Mouse (Mus musculus) midbrain, embryonic 15.5 days (tissue): ENCODE data around the gene Abl2. TPM values are rescaled to one million over a fixed set of nuclear protein-coding genes. Genes with fewer than 3 reads are reported as not detected.
"Not testable (repeated sequence)": the region's sequence is repeated elsewhere in the genome, so short reads cannot be mapped to it uniquely, and the experiment has no call there.

ENCODE experiments used
- ATAC-seq: fragments of 200-750 bp; cut with Nextera tagmentation; replicated peaks from 2 replicates; pipeline ENCODE4 v1.8.0; 2017; ENCODE audit warnings: moderate TSS enrichment
- H3K27ac ChIP-seq: fragments of 300-500 bp; sonication (generic); 2 replicates; pipeline ENCODE4 v1.5.1; 2015; ENCODE audit warnings: mild to moderate bottlenecking, inconsistent platforms
- H3K27me3 ChIP-seq: fragments of 300-500 bp; sonication (generic); replicated peaks from 2 replicates; pipeline ENCODE4 v1.6.1; 2015; ENCODE audit warnings: inconsistent platforms
- H3K36me3 ChIP-seq: fragments of 300-500 bp; sonication (generic); replicated peaks from 2 replicates; pipeline ENCODE4 v1.6.1; 2015; ENCODE audit warnings: inconsistent platforms
- H3K4me1 ChIP-seq: fragments of 300-500 bp; sonication (generic); 2 replicates; pipeline ENCODE4 v1.6.1; 2015; ENCODE audit warnings: inconsistent platforms
- H3K4me2 ChIP-seq: fragments of 300-500 bp; sonication (generic); 2 replicates; pipeline ENCODE4 v1.6.1; 2015; ENCODE audit warnings: inconsistent platforms, mild to moderate bottlenecking, moderate library complexity
- H3K4me3 ChIP-seq: fragments of 300-500 bp; sonication (generic); 2 replicates; pipeline ENCODE4 v1.5.1; 2015; ENCODE audit warnings: mild to moderate bottlenecking, inconsistent platforms
- H3K9ac ChIP-seq: fragments of 300-500 bp; sonication (generic); 2 replicates; pipeline ENCODE4 v1.6.1; 2015; ENCODE audit warnings: mild to moderate bottlenecking, inconsistent platforms
- H3K9me3 ChIP-seq: fragments of 300-500 bp; sonication (generic); 2 replicates; pipeline ENCODE4 v1.6.1; 2016; ENCODE audit warnings: inconsistent platforms
- WGBS: fragments of 180-500 bp; shearing (Covaris S2); methylation state at CpG from one replicate; pipeline ENCODE4 v1.1.7; 2015; ENCODE audit warnings: mixed read lengths; 5-methylcytosine and 5-hydroxymethylcytosine counted together
- polyA plus RNA-seq: library from polyadenylated mRNA; unstranded; fragments of >200 nt; fragmentation: Nextera tagmentation; extraction: Ambion mirVana; gene quantifications from 2 replicates; pipeline ENCODE4 v1.2.1, GENCODE M21; 2015

Abl2 gene
- 6.8 TPM in 2 replicates for polyA plus RNA-seq

- Histone ChIP-seq H3K27ac (peak within 1 kb of the TSS; percentile 97), H3K27me3 (no peaks in the 10 kb centered on the region), H3K36me3 (no peaks in the 10 kb centered on the region), H3K9me3 (no peaks in the 10 kb centered on the region), H3K9ac (peak within 1 kb of the TSS; percentile 97), H3K4me2 (peak within 1 kb of the TSS; percentile 51), H3K4me1 (peaks cover 26% of the 10 kb centered on the region), H3K4me3 (peak within 1 kb of the TSS; percentile 91)
- ATAC-seq = peak; percentile 97
- WGBS = 8% methylated on average over 59 of the region's 60 CpGs
Measured at GRCm38 (mm10) chr1:156558024-156558930, at the start of gene Abl2. Abl2 (plus strand) TSS chr1:156558786.

GRCm38 (mm10) chr1:156520136-156520780 is 38.3 kb upstream of the Abl2 start:
- Histone ChIP-seq H3K36me3 (no peaks in the 10 kb centered on the region), H3K4me1 (no peaks in the 10 kb centered on the region), H3K4me2 (no peak overlapping the region), H3K27ac (no peak overlapping the region), H3K27me3 (no peaks in the 10 kb centered on the region), H3K9ac (no peak overlapping the region), H3K4me3 (no peak overlapping the region), H3K9me3 (no peaks in the 10 kb centered on the region)
- ATAC-seq = no peak
- WGBS = 88% methylated on average over 3 of the region's 3 CpGs

GRCm38 (mm10) chr1:156521796-156522517 is 36.6 kb upstream of the Abl2 start:
- no peak for ATAC-seq
- H3K4me3 ChIP-seq = no peak overlapping the region
- no peak overlapping the region for H3K4me2 ChIP-seq
- H3K27me3 ChIP-seq = no peaks in the 10 kb centered on the region
- WGBS = 47% methylated on average over 15 of the region's 15 CpGs
- H3K4me1 ChIP-seq = no peaks in the 10 kb centered on the region
- H3K36me3 ChIP-seq = no peaks in the 10 kb centered on the region
- H3K9me3 ChIP-seq = no peaks in the 10 kb centered on the region
- H3K27ac ChIP-seq = no peak overlapping the region
- H3K9ac ChIP-seq = no peak overlapping the region

GRCm38 (mm10) chr1:156523842-156524241 is 34.7 kb upstream of the Abl2 start, which contains the start of gene Gm10031:
Gm10031 (plus strand) TSS chr1:156524012.
- not testable (repeated sequence) for H3K9me3 ChIP-seq, H3K27ac ChIP-seq, H3K4me2 ChIP-seq, H3K4me1 ChIP-seq, H3K9ac ChIP-seq, H3K4me3 ChIP-seq, H3K36me3 ChIP-seq, H3K27me3 ChIP-seq
- 0 out of 2 replicates have a peak, but pooled peaks have one; percentile 67 for ATAC-seq
- WGBS = 93% methylated on average over 22 of the region's 22 CpGs

- H3K27ac ChIP-seq, H3K27me3 ChIP-seq, H3K9me3 ChIP-seq, H3K9ac ChIP-seq, H3K36me3 ChIP-seq, H3K4me2 ChIP-seq, H3K4me1 ChIP-seq, H3K4me3 ChIP-seq, ATAC-seq: not testable (repeated sequence)
- 89% methylated on average over 16 of the region's 16 CpGs for WGBS
Measured at GRCm38 (mm10) chr1:156532476-156533175, 26.0 kb upstream of the Abl2 start.

GRCm38 (mm10) chr1:156533483-156533882 is 25.1 kb upstream of the Abl2 start:
- Histone ChIP-seq H3K27me3 (no peaks in the 10 kb centered on the region), H3K4me1 (no peaks in the 10 kb centered on the region), H3K9ac (no peak overlapping the region), H3K36me3 (no peaks in the 10 kb centered on the region), H3K4me2 (no peak overlapping the region), H3K9me3 (no peaks in the 10 kb centered on the region), H3K27ac (no peak overlapping the region), H3K4me3 (no peak overlapping the region)
- 88% methylated on average over 3 of the region's 3 CpGs for WGBS
- no peak for ATAC-seq

- Histone ChIP-seq H3K4me2 (no peak overlapping the region), H3K27ac (no peak overlapping the region), H3K9me3 (no peaks in the 10 kb centered on the region), H3K36me3 (no peaks in the 10 kb centered on the region), H3K4me1 (no peaks in the 10 kb centered on the region), H3K4me3 (no peak overlapping the region), H3K27me3 (no peaks in the 10 kb centered on the region), H3K9ac (no peak overlapping the region)
- no peak for ATAC-seq
- 87% methylated on average over 4 of the region's 4 CpGs for WGBS
Measured at GRCm38 (mm10) chr1:156533911-156534310, 24.7 kb upstream of the Abl2 start.

- WGBS = 55% methylated on average over 2 of the region's 2 CpGs
- no peaks in the 10 kb centered on the region for H3K36me3 ChIP-seq
- no peaks in the 10 kb centered on the region for H3K27me3 ChIP-seq
- H3K4me3 ChIP-seq = no peak overlapping the region
- ATAC-seq = no peak
- H3K9ac ChIP-seq = no peak overlapping the region
- H3K9me3 ChIP-seq = no peaks in the 10 kb centered on the region
- no peaks in the 10 kb centered on the region for H3K4me1 ChIP-seq
- no peak overlapping the region for H3K27ac ChIP-seq
- no peak overlapping the region for H3K4me2 ChIP-seq
Measured at GRCm38 (mm10) chr1:156537031-156537430, 21.6 kb upstream of the Abl2 start.

GRCm38 (mm10) chr1:156537701-156538100 is 20.9 kb upstream of the Abl2 start:
- Histone ChIP-seq H3K4me3 (no peak overlapping the region), H3K27ac (no peak overlapping the region), H3K9ac (no peak overlapping the region), H3K36me3 (no peaks in the 10 kb centered on the region), H3K27me3 (no peaks in the 10 kb centered on the region), H3K4me1 (no peaks in the 10 kb centered on the region), H3K9me3 (no peaks in the 10 kb centered on the region), H3K4me2 (no peak overlapping the region)
- ATAC-seq = no peak
- WGBS = 85% methylated on average over 6 of the region's 6 CpGs

- no peaks in the 10 kb centered on the region for H3K27me3 ChIP-seq
- no peak overlapping the region for H3K9ac ChIP-seq
- no peaks in the 10 kb centered on the region for H3K4me1 ChIP-seq
- H3K4me2 ChIP-seq = no peak overlapping the region
- no peak for ATAC-seq
- H3K36me3 ChIP-seq = no peaks in the 10 kb centered on the region
- WGBS = 80% methylated on average over 3 of the region's 3 CpGs
- no peak overlapping the region for H3K27ac ChIP-seq
- H3K9me3 ChIP-seq = no peaks in the 10 kb centered on the region
- no peak overlapping the region for H3K4me3 ChIP-seq
Measured at GRCm38 (mm10) chr1:156538382-156538781, 20.2 kb upstream of the Abl2 start.

GRCm38 (mm10) chr1:156539787-156540560 is 18.6 kb upstream of the Abl2 start:
- no peak for ATAC-seq
- H3K4me3 ChIP-seq = no peak overlapping the region
- no peaks in the 10 kb centered on the region for H3K36me3 ChIP-seq
- no peaks in the 10 kb centered on the region for H3K27me3 ChIP-seq
- H3K9ac ChIP-seq = no peak overlapping the region
- WGBS = 35% methylated on average over 4 of the region's 4 CpGs
- H3K9me3 ChIP-seq = no peaks in the 10 kb centered on the region
- no peaks in the 10 kb centered on the region for H3K4me1 ChIP-seq
- no peak overlapping the region for H3K4me2 ChIP-seq
- no peak overlapping the region for H3K27ac ChIP-seq
